Mouse (Mus musculus) midbrain, embryonic 14.5 days (tissue): ENCODE measurements at regions not wholly inside any gene's neighbourhood (a gene's known extent, or its start where the extent isn't known, plus 50 kb on each side); places are given as distances from the start of the nearest gene placed in this dataset.
A peak's percentile ranks its signal among the peaks of the same experiment; 100 is the strongest.

Source experiments
- ATAC-seq: fragments of 200-750 bp; cut with Nextera tagmentation; 2 replicates; pipeline ENCODE4 v1.8.0; 2017; ENCODE audit warnings: moderate number of reproducible peaks, moderate library complexity; ENCODE audit not compliant: low FRiP score, low TSS enrichment
- DNase-seq: peaks from one replicate; pipeline ENCODE4 v3.0.0-alpha.2; 2015
- H3K27ac ChIP-seq: fragments of 300-500 bp; sonication (generic); replicated peaks from 2 replicates; pipeline ENCODE4 v1.5.1; 2014; ENCODE audit warnings: mild to moderate bottlenecking, low read depth, low read length, moderate library complexity
- H3K27me3 ChIP-seq: fragments of 300-500 bp; sonication (generic); 2 replicates; pipeline ENCODE4 v1.6.1; 2014; ENCODE audit warnings: low read length, control low read depth, mixed read lengths; ENCODE audit not compliant: control insufficient read depth, insufficient read depth
- H3K36me3 ChIP-seq: fragments of 300-500 bp; sonication (generic); 2 replicates; pipeline ENCODE4 v1.6.1; 2014; ENCODE audit warnings: low read length, control low read depth; ENCODE audit not compliant: control insufficient read depth, insufficient read depth
- H3K4me1 ChIP-seq: fragments of 300-500 bp; sonication (generic); 2 replicates; pipeline ENCODE4 v1.6.1; 2014; ENCODE audit warnings: mild to moderate bottlenecking, antibody characterized with exemption, low read length, control low read depth; ENCODE audit not compliant: control insufficient read depth, insufficient read depth
- H3K4me2 ChIP-seq: fragments of 300-500 bp; sonication (generic); 2 replicates; pipeline ENCODE4 v1.6.1; 2014; ENCODE audit warnings: mild to moderate bottlenecking, low read length, moderate library complexity
- H3K4me3 ChIP-seq: fragments of 300-500 bp; sonication (generic); replicated peaks from 2 replicates; pipeline ENCODE4 v1.5.1; 2014; ENCODE audit warnings: low read depth, low read length
- H3K9ac ChIP-seq: fragments of 300-500 bp; sonication (generic); replicated peaks from 2 replicates; pipeline ENCODE4 v1.6.1; 2014; ENCODE audit warnings: mild to moderate bottlenecking, low read length, moderate library complexity
- H3K9me3 ChIP-seq: fragments of 300-500 bp; sonication (generic); 2 replicates; pipeline ENCODE4 v1.6.1; 2016; ENCODE audit warnings: low read length, control low read depth, mixed read lengths; ENCODE audit not compliant: control insufficient read depth
- WGBS: fragments of 180-500 bp; shearing (Covaris S2); extraction: QIAGEN DNeasy Blood & Tissue Kit; methylation state at CpG from one replicate; pipeline ENCODE4 v1.1.7; 2014; 5-methylcytosine and 5-hydroxymethylcytosine counted together

- no peak overlapping the region for H3K27ac ChIP-seq
- DNase-seq (no peak), ATAC-seq (no peak)
- no peak overlapping the region for H3K4me3 ChIP-seq
- no peaks in the 10 kb centered on the region for H3K27me3 ChIP-seq
- H3K9ac ChIP-seq = no peak overlapping the region
- no peaks in the 10 kb centered on the region for H3K4me1 ChIP-seq
- no peaks in the 10 kb centered on the region for H3K9me3 ChIP-seq
- H3K36me3 ChIP-seq = no peaks in the 10 kb centered on the region
- 52% methylated on average over 1 of the region's 1 CpGs for whole genome bisulfite sequencing
- H3K4me2 ChIP-seq = no peak overlapping the region
These were observed 169.9 kb downstream of the Pom121l12 start for GRCm38 (mm10) chr11:14769008-14769407.

GRCm38 (mm10) chr11:14769448-14770357 lies 170.6 kb downstream of the Pom121l12 start:
- Histone ChIP-seq H3K4me1 (no peaks in the 10 kb centered on the region), H3K27me3 (no peaks in the 10 kb centered on the region), H3K36me3 (no peaks in the 10 kb centered on the region), H3K27ac (no peak overlapping the region), H3K9ac (no peak overlapping the region), H3K4me2 (no peak overlapping the region), H3K9me3 (no peaks in the 10 kb centered on the region), H3K4me3 (no peak overlapping the region)
- no peak for ATAC-seq
- WGBS = 34% methylated on average over 9 of the region's 9 CpGs
- peak; percentile 6 for DNase-seq

- ATAC-seq = no peak
- no peak for DNase-seq
- Histone ChIP-seq H3K9ac (no peak overlapping the region), H3K4me3 (no peak overlapping the region), H3K27ac (no peak overlapping the region), H3K27me3 (no peaks in the 10 kb centered on the region), H3K36me3 (no peaks in the 10 kb centered on the region), H3K4me1 (no peaks in the 10 kb centered on the region), H3K9me3 (no peaks in the 10 kb centered on the region), H3K4me2 (no peak overlapping the region)
- 64% methylated on average over 1 of the region's 1 CpGs for WGBS
These were observed 199.2 kb downstream of the Pom121l12 start for GRCm38 (mm10) chr11:14798314-14798713.

GRCm38 (mm10) chr11:14799227-14799626 lies 200.2 kb downstream of the Pom121l12 start:
- no peak overlapping the region for H3K27ac ChIP-seq
- no peaks in the 10 kb centered on the region for H3K9me3 ChIP-seq
- H3K4me2 ChIP-seq = no peak overlapping the region
- 51% methylated on average over 3 of the region's 3 CpGs for WGBS
- no peak for DNase-seq
- ATAC-seq = no peak
- H3K4me1 ChIP-seq = no peaks in the 10 kb centered on the region
- H3K4me3 ChIP-seq = no peak overlapping the region
- no peaks in the 10 kb centered on the region for H3K27me3 ChIP-seq
- no peaks in the 10 kb centered on the region for H3K36me3 ChIP-seq
- no peak overlapping the region for H3K9ac ChIP-seq

- no peaks in the 10 kb centered on the region for H3K27me3 ChIP-seq
- no peak overlapping the region for H3K9ac ChIP-seq
- DNase-seq = peak; percentile 66
- 13% methylated on average over 2 of the region's 2 CpGs for WGBS
- no peak overlapping the region for H3K4me2 ChIP-seq
- no peaks in the 10 kb centered on the region for H3K4me1 ChIP-seq
- H3K27ac ChIP-seq = no peak overlapping the region
- ATAC-seq = no peak
- H3K9me3 ChIP-seq = no peaks in the 10 kb centered on the region
- H3K4me3 ChIP-seq = no peak overlapping the region
- no peaks in the 10 kb centered on the region for H3K36me3 ChIP-seq
These were observed 219.9 kb downstream of the Pom121l12 start for GRCm38 (mm10) chr11:14818936-14819335.
